Mouse (Mus musculus) heart, postnatal 0 days (tissue): ENCODE data around the gene Olfr718-ps1.

Experiments
- CTCF ChIP-seq: IDR thresholded peaks from 2 replicates; pipeline ENCODE4 v1.5.1; 2016; ENCODE audit warnings: antibody characterized with exemption, control low read depth, low read depth
- EP300 ChIP-seq: IDR thresholded peaks from 2 replicates; pipeline ENCODE4 v1.6.1; 2016; ENCODE audit warnings: antibody characterized with exemption, low read depth

GRCm38 (mm10) chr5:143101626-143102025 is 45.8 kb downstream of the Olfr718-ps1 start:
- TF ChIP-seq CTCF, result no peak
- TF ChIP-seq EP300, result no peak
